Comparison of ENCODE assay signal across 8 mouse cellular contexts in genomic region chr5:65698759-65699136, GRCm38 (mm10). TPM values are rescaled to one million over a fixed set of nuclear protein-coding genes. Genes with fewer than 3 reads are reported as not detected.
DNase-seq lines count a peak whose midpoint lies in the region; ATAC-seq lines count a peak whose summit lies in the region.

No protein-coding gene starts in this region.

- H3K36me3 ChIP-seq in kidney, embryonic 15.5 days, result peaks cover 20% of the 10 kb centered on the region
- peaks cover 20% of the 10 kb centered on the region for H3K36me3 ChIP-seq in embryonic facial prominence, embryonic 10.5 days (replicated peaks)
- no peaks in the 10 kb centered on the region for H3K36me3 ChIP-seq in hindbrain, embryonic 16.5 days (ENCODE audit: control insufficient read depth, insufficient read depth, low read length)
- H3K36me3 ChIP-seq in midbrain, embryonic 14.5 days (ENCODE audit: control insufficient read depth, insufficient read depth, low read length), result 0 out of 2 replicates have a peak, but pooled peaks cover 7% of the 10 kb centered on the region

- peak overlapping the region; percentile 97 for H3K27ac ChIP-seq in kidney, embryonic 15.5 days
- peak overlapping the region; percentile 98 for H3K27ac ChIP-seq in embryonic facial prominence, embryonic 10.5 days (replicated peaks)
- H3K27ac ChIP-seq in hindbrain, embryonic 16.5 days (ENCODE audit: low read depth, low read length), result peak overlapping the region; percentile 96
- H3K27ac ChIP-seq in midbrain, embryonic 14.5 days (replicated peaks; ENCODE audit: low read depth, low read length), result peak overlapping the region; percentile 94

- peak overlapping the region; percentile 94 for H3K9ac ChIP-seq in kidney, embryonic 15.5 days
- peak overlapping the region; percentile 93 for H3K9ac ChIP-seq in hindbrain, embryonic 16.5 days (ENCODE audit: low read depth, low read length)
- H3K9ac ChIP-seq in midbrain, embryonic 14.5 days (replicated peaks; ENCODE audit: low read length), result peak overlapping the region; percentile 92; the same call in 1 of the 2 replicates

- no peak for ATAC-seq in kidney, embryonic 15.5 days (replicated peaks; ENCODE audit: low FRiP score)
- no peak for ATAC-seq in hindbrain, embryonic 16.5 days
- ATAC-seq in midbrain, embryonic 14.5 days (ENCODE audit: low FRiP score, low TSS enrichment), result no peak
- ATAC-seq in activated CD4-positive, CD25-positive, alpha-beta regulatory T cell, adult 4 months, result no peak

- 18% methylated on average over 6 of the region's 6 CpGs for WGBS in kidney, embryonic 15.5 days
- WGBS in embryonic facial prominence, embryonic 10.5 days, result 21% methylated on average over 6 of the region's 6 CpGs
- 18% methylated on average over 6 of the region's 6 CpGs for WGBS in hindbrain, embryonic 16.5 days
- WGBS in midbrain, embryonic 14.5 days, result 20% methylated on average over 6 of the region's 6 CpGs

- H3K4me1 ChIP-seq in kidney, embryonic 15.5 days, result peaks cover 26% of the 10 kb centered on the region
- H3K4me1 ChIP-seq in embryonic facial prominence, embryonic 10.5 days, result peaks cover 28% of the 10 kb centered on the region
- peaks cover 17% of the 10 kb centered on the region for H3K4me1 ChIP-seq in hindbrain, embryonic 16.5 days (ENCODE audit: control insufficient read depth, insufficient read depth, low read depth, low read length)
- H3K4me1 ChIP-seq in midbrain, embryonic 14.5 days (ENCODE audit: control insufficient read depth, insufficient read depth, low read length), result peaks cover 7% of the 10 kb centered on the region

- DNase-seq in kidney, adult 8-10 months, result no peak
- no peak for DNase-seq in embryonic facial prominence, embryonic 10.5 days (ENCODE audit: low spot score)
- no peak for DNase-seq in midbrain, embryonic 14.5 days
- no peak for DNase-seq in urinary bladder, postnatal 14 days (ENCODE audit: low spot score)
- no peak for DNase-seq in cerebellum, adult 9-10 months

- peak overlapping the region; percentile 82 for H3K4me3 ChIP-seq in kidney, embryonic 15.5 days (replicated peaks)
- H3K4me3 ChIP-seq in embryonic facial prominence, embryonic 10.5 days, result peak overlapping the region; percentile 99
- peak overlapping the region; percentile 84 for H3K4me3 ChIP-seq in hindbrain, embryonic 16.5 days (ENCODE audit: low read length)
- peak overlapping the region; percentile 70 for H3K4me3 ChIP-seq in midbrain, embryonic 14.5 days (replicated peaks; ENCODE audit: low read depth, low read length)

- no peaks in the 10 kb centered on the region for H3K27me3 ChIP-seq in kidney, embryonic 15.5 days
- no peaks in the 10 kb centered on the region for H3K27me3 ChIP-seq in embryonic facial prominence, embryonic 10.5 days (replicated peaks; ENCODE audit: low read depth, poor library complexity, severe bottlenecking)
- H3K27me3 ChIP-seq in hindbrain, embryonic 16.5 days (replicated peaks; ENCODE audit: control insufficient read depth, insufficient read depth, low read length), result no peaks in the 10 kb centered on the region
- H3K27me3 ChIP-seq in midbrain, embryonic 14.5 days (ENCODE audit: control insufficient read depth, insufficient read depth, low read length), result no peaks in the 10 kb centered on the region

- H3K4me2 ChIP-seq in kidney, embryonic 15.5 days, result peak overlapping the region; percentile 63
- peak overlapping the region; percentile 58 for H3K4me2 ChIP-seq in hindbrain, embryonic 16.5 days (ENCODE audit: low read length)
- peak overlapping the region; percentile 65 for H3K4me2 ChIP-seq in midbrain, embryonic 14.5 days (ENCODE audit: low read length)

- H3K9me3 ChIP-seq in kidney, embryonic 15.5 days (replicated peaks), result no peaks in the 10 kb centered on the region
- H3K9me3 ChIP-seq in embryonic facial prominence, embryonic 10.5 days, result no peaks in the 10 kb centered on the region
- no peaks in the 10 kb centered on the region for H3K9me3 ChIP-seq in hindbrain, embryonic 16.5 days (ENCODE audit: control insufficient read depth, low read length)
- H3K9me3 ChIP-seq in midbrain, embryonic 14.5 days (ENCODE audit: control insufficient read depth, low read length), result no peaks in the 10 kb centered on the region

RNA-seq across cellular contexts. Expression of gene Pds5a, which starts 0.7 kb away (rescaled TPM):
- polyA plus RNA-seq in kidney, embryonic 15.5 days (2015; fragmentation: Nextera tagmentation; extraction: Ambion mirVana), result 66.8 and 70.1 TPM in 2 replicates
- 93.2 and 98.1 TPM in 2 replicates for polyA plus RNA-seq in embryonic facial prominence, embryonic 10.5 days (2016; fragmentation: Nextera tagmentation; extraction: Ambion mirVana)
- 27.7 and 35.0 TPM in 2 replicates for polyA plus RNA-seq in hindbrain, embryonic 16.5 days (2015; fragmentation: Nextera tagmentation; extraction: Ambion mirVana)
- polyA plus RNA-seq in midbrain, embryonic 14.5 days (2014; fragmentation: Nextera tagmentation; extraction: Ambion mirVana), result 49.7 and 78.4 TPM in 2 replicates
- polyA plus RNA-seq in activated CD4-positive, CD25-positive, alpha-beta regulatory T cell, adult 4 months (2017; shearing (Covaris generic)), result 100 to 1,000 TPM in 1 of 2 experiments, 10 to 100 TPM in 1; 67.6 to 104 TPM
